Mouse (Mus musculus): ENCODE results near the gene Rbms2.
A peak's percentile ranks its signal among the peaks of the same experiment; 100 is the strongest.

The Rbms2 gene

DNA sequence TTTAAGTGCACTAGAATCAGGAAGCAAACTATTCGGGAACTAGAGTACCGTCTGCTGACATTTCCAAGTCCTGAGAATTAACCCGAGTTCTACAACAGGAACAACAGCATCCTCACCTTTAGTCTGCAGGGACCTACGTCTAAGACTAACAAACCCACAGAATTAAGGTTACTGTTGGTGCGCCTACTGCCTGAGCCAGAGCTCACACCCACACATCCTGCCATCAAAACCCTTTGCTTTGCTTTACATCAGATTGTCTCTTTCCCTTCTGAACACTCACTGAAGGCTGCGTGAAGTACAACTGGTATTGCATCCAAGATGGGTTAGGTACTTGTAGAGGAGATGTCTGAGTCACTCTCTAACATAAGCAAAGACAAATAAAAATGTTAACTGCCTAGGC is 44.7 kb downstream of the Rbms2 start:
- no peak for DNase-seq (ENCODE audit: low read depth, low spot score)
- H3K36me3 ChIP-seq (ENCODE audit: control insufficient read depth, insufficient read depth, low read length, poor library complexity, severe bottlenecking) = no peaks in the 10 kb centered on the region
- no peaks in the 10 kb centered on the region for H3K27me3 ChIP-seq (ENCODE audit: control insufficient read depth, insufficient read depth, low read length, poor library complexity, severe bottlenecking)

- H3K27me3 ChIP-seq (ENCODE audit: control insufficient read depth, insufficient read depth, low read length, poor library complexity, severe bottlenecking) = no peaks in the 10 kb centered on the region
- DNase-seq (ENCODE audit: low read depth, low spot score) = no peak
- no peaks in the 10 kb centered on the region; the same call in 1 of the 2 replicates for H3K36me3 ChIP-seq (ENCODE audit: control insufficient read depth, insufficient read depth, low read length, poor library complexity, severe bottlenecking)
These were observed 46.3 kb downstream of the Rbms2 start for GRCm38 (mm10) chr10:128133650-128134332.

- Histone ChIP-seq H3K36me3 (ENCODE audit: control insufficient read depth, insufficient read depth, low read length, poor library complexity, severe bottlenecking) (peaks cover 2% of the 10 kb centered on the region; the same call in 1 of the 2 replicates), H3K27me3 (ENCODE audit: control insufficient read depth, insufficient read depth, low read length, poor library complexity, severe bottlenecking) (no peaks in the 10 kb centered on the region)
- no peak for DNase-seq (ENCODE audit: low read depth, low spot score)
These were observed 48.3 kb downstream of the Rbms2 start for GRCm38 (mm10) chr10:128131812-128132211.

GRCm38 (mm10) chr10:128131297-128131696 is 48.8 kb downstream of the Rbms2 start:
- H3K36me3 ChIP-seq (ENCODE audit: control insufficient read depth, insufficient read depth, low read length, poor library complexity, severe bottlenecking) = peaks cover 3% of the 10 kb centered on the region
- DNase-seq (ENCODE audit: low read depth, low spot score) = peak; percentile 14

GRCm38 (mm10) chr10:128128143-128128542 is 52.0 kb downstream of the Rbms2 start:
- H3K36me3 ChIP-seq (ENCODE audit: control insufficient read depth, insufficient read depth, low read length, poor library complexity, severe bottlenecking) = peaks cover 19% of the 10 kb centered on the region
- no peaks in the 10 kb centered on the region for H3K27me3 ChIP-seq (ENCODE audit: control insufficient read depth, insufficient read depth, low read length, poor library complexity, severe bottlenecking)
- no peak for DNase-seq (ENCODE audit: low read depth, low spot score)

More at GRCm38 (mm10) chr10:128131297-128131696, 48.8 kb downstream of the Rbms2 start:
- no peaks in the 10 kb centered on the region for H3K27me3 ChIP-seq (ENCODE audit: control insufficient read depth, insufficient read depth, low read length, poor library complexity, severe bottlenecking)

GRCm38 (mm10) chr10:128127497-128127896 is 52.6 kb downstream of the Rbms2 start:
- Histone ChIP-seq H3K36me3 (ENCODE audit: control insufficient read depth, insufficient read depth, low read length, poor library complexity, severe bottlenecking) (peaks cover 22% of the 10 kb centered on the region), H3K27me3 (ENCODE audit: control insufficient read depth, insufficient read depth, low read length, poor library complexity, severe bottlenecking) (no peaks in the 10 kb centered on the region)
- DNase-seq (ENCODE audit: low read depth, low spot score) = no peak

DNA sequence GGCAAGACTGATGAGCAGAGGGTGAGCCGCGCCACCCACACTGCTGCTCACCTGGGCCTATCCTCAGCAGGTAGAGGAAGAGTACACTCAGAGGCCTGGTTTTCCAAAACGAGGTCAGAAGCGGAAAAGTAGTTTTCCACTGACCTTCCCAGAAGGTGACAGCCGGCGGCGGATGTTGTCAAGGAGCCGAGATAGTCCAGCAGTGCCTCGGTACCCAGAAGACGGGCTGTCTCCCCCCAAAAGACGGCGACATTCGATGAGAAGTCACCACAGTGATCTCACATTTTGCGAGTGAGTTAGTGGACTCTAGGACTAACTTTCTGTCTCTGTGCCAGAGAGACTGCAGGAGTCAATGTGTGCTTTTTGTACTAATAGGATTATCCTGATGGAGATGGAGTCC is 54.1 kb downstream of the Rbms2 start:
- H3K27me3 ChIP-seq (ENCODE audit: control insufficient read depth, insufficient read depth, low read length, poor library complexity, severe bottlenecking) = no peaks in the 10 kb centered on the region
- H3K36me3 ChIP-seq (ENCODE audit: control insufficient read depth, insufficient read depth, low read length, poor library complexity, severe bottlenecking) = peaks cover 24% of the 10 kb centered on the region
- no peak for DNase-seq (ENCODE audit: low read depth, low spot score)

DNA sequence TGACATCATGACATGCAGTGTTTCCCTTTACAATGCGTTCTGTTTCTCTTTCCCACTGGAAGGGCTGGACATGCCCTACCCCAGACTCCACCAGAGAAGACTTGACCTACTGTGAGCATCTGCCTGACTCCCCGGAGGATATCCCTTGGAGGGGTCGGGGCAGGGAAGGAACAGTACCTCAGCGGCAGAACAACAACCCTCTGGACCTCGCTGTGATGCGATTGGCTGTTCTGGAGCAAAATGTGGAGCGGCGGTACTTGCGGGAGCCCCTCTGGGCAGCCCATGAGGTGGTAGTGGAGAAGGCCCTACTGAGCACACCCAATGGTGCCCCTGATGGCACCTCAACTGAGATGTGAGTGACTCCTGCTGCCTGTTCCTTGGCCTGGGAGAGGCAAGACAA is 55.3 kb downstream of the Rbms2 start:
- Histone ChIP-seq H3K36me3 (ENCODE audit: control insufficient read depth, insufficient read depth, low read length, poor library complexity, severe bottlenecking) (peaks cover 28% of the 10 kb centered on the region), H3K27me3 (ENCODE audit: control insufficient read depth, insufficient read depth, low read length, poor library complexity, severe bottlenecking) (no peaks in the 10 kb centered on the region)
- no peak for DNase-seq (ENCODE audit: low read depth, low spot score)

DNA sequence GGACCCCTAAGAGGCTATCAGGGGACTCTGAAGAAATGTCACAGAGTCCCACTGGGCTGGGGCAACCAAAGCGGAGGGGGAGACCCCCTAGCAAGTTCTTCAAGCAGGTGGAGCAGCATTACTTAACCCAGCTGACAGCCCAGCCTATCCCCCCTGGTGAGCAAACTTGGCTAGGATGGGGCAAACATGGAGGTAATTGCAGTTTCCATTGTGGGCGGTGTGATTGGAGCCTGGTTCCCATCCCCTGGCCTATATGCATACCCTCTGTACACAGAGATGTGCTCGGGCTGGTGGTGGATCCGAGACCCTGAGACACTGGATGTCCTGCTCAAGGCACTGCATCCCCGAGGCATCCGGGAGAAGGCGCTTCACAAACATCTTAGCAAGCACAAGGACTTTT is 56.3 kb downstream of the Rbms2 start:
- Histone ChIP-seq H3K27me3 (ENCODE audit: control insufficient read depth, insufficient read depth, low read length, poor library complexity, severe bottlenecking) (no peaks in the 10 kb centered on the region), H3K36me3 (ENCODE audit: control insufficient read depth, insufficient read depth, low read length, poor library complexity, severe bottlenecking) (peaks cover 28% of the 10 kb centered on the region)
- no peak for DNase-seq (ENCODE audit: low read depth, low spot score)

- peaks cover 23% of the 10 kb centered on the region for H3K36me3 ChIP-seq (ENCODE audit: control insufficient read depth, insufficient read depth, low read length, poor library complexity, severe bottlenecking)
- DNase-seq (ENCODE audit: low read depth, low spot score) = no peak
- no peaks in the 10 kb centered on the region for H3K27me3 ChIP-seq (ENCODE audit: control insufficient read depth, insufficient read depth, low read length, poor library complexity, severe bottlenecking)
These were observed 68.9 kb downstream of the Rbms2 start for GRCm38 (mm10) chr10:128111227-128111626.

DNA sequence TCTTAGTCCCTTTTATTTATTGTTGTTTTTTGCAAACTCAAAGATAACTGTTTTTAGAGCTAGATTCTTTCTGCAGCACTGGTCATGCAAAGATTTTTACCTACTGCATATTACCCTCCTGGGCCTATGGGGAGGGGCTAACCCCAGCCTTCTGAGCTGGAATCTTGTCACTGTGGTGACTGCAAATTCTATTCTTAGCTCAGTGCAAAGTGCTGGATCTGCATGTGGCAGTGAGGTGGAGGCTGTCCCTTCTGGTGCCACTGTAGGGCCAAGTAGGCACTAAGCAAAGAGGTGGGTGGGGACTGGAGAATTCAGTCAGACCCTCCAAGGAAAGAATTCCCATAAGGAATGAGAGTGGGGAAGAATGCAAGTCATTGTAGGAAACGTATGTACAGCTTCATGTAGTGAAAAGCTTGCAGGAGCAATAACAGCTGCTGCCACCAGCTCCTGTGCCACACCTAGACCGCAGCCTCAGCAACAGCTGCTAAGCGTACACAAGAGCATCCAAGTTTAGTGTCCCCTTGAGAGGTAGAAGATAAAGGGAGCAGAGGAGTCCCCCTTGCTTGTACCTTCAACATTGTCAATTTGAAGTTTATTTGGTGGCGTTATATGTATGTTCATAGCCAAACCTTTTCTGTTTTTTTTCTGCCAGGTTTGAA is 69.9 kb downstream of the Rbms2 start:
- H3K27me3 ChIP-seq (ENCODE audit: control insufficient read depth, insufficient read depth, low read length, poor library complexity, severe bottlenecking) = no peaks in the 10 kb centered on the region
- peaks cover 23% of the 10 kb centered on the region for H3K36me3 ChIP-seq (ENCODE audit: control insufficient read depth, insufficient read depth, low read length, poor library complexity, severe bottlenecking)
- DNase-seq (ENCODE audit: low read depth, low spot score) = no peak

DNA sequence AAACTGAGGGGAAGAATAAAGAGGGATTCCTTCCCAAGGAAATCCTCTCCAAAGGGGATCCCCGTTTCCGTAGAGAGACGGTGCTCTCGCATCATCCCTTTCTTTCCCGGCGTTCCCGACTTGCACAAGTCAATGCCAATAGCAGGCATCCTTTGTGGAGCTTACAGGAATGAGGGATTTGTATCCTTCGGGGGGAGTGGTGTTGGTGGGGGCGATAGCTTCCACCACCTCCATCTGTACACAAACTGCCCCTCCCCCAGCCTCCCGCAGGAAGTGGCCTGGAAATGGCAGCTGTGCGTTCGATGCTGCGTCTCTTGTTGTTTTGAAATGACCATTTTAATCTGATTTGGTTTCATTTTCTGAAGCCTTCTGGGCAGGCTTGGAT is 82.5 kb downstream of the Rbms2 start:
- H3K27me3 ChIP-seq (ENCODE audit: control insufficient read depth, insufficient read depth, low read length, poor library complexity, severe bottlenecking) = no peaks in the 10 kb centered on the region
- peak; percentile 53 for DNase-seq (ENCODE audit: low read depth, low spot score)
- H3K36me3 ChIP-seq (ENCODE audit: control insufficient read depth, insufficient read depth, low read length, poor library complexity, severe bottlenecking) = no peaks in the 10 kb centered on the region; the same call in 1 of the 2 replicates

- no peaks in the 10 kb centered on the region for H3K36me3 ChIP-seq (ENCODE audit: control insufficient read depth, insufficient read depth, low read length, poor library complexity, severe bottlenecking)
- peak; percentile 85 for DNase-seq (ENCODE audit: low read depth, low spot score)
- no peaks in the 10 kb centered on the region for H3K27me3 ChIP-seq (ENCODE audit: control insufficient read depth, insufficient read depth, low read length, poor library complexity, severe bottlenecking)
These were observed 83.2 kb downstream of the Rbms2 start for GRCm38 (mm10) chr10:128096693-128097586.

GRCm38 (mm10) chr10:128096313-128096692 is 83.8 kb downstream of the Rbms2 start:
- no peaks in the 10 kb centered on the region for H3K36me3 ChIP-seq (ENCODE audit: control insufficient read depth, insufficient read depth, low read length, poor library complexity, severe bottlenecking)
- no peaks in the 10 kb centered on the region for H3K27me3 ChIP-seq (ENCODE audit: control insufficient read depth, insufficient read depth, low read length, poor library complexity, severe bottlenecking)
- DNase-seq (ENCODE audit: low read depth, low spot score) = no peak
